Mouse (Mus musculus): ENCODE results near the gene Sbpl.

Sbpl gene

GRCm38 (mm10) chr17:23955174-23955573 lies at the start of gene Sbpl:
Sbpl (minus strand) TSS chr17:23955274.
- no peak for DNase-seq (ENCODE audit: low spot score in 2 of 2)

- DNase-seq (ENCODE audit: low spot score in 2 of 2): no peak
Measured at GRCm38 (mm10) chr17:24004071-24004665, 49.1 kb upstream of the Sbpl start.

GRCm38 (mm10) chr17:24000404-24000803 lies 45.3 kb upstream of the Sbpl start:
- peak; percentile 70 to 92 for DNase-seq (ENCODE audit: low spot score in 2 of 2)

- no peak for DNase-seq (ENCODE audit: low spot score in 2 of 2)
Measured at GRCm38 (mm10) chr17:23998383-23998782, 43.3 kb upstream of the Sbpl start.

- no peak for DNase-seq (ENCODE audit: low spot score in 2 of 2)
Measured at GRCm38 (mm10) chr17:23997901-23998300, 42.8 kb upstream of the Sbpl start, which contains the start of gene Prss22. Prss22 (minus strand) TSS chr17:23998100.

- no peak for DNase-seq (ENCODE audit: low spot score in 2 of 2)
Measured at GRCm38 (mm10) chr17:23995421-23995820, 40.3 kb upstream of the Sbpl start.

- DNase-seq (ENCODE audit: low spot score in 2 of 2): no peak
Measured at GRCm38 (mm10) chr17:23994667-23995066, 39.6 kb upstream of the Sbpl start.

- DNase-seq (ENCODE audit: low spot score in 2 of 2): peak; percentile 69 to 97
Measured at GRCm38 (mm10) chr17:23993559-23994428, 38.7 kb upstream of the Sbpl start.

GRCm38 (mm10) chr17:23992789-23993553 lies 37.9 kb upstream of the Sbpl start:
- no peak for DNase-seq (ENCODE audit: low spot score in 2 of 2)

- peak in 1 of 2 experiments; percentile 38 for DNase-seq (ENCODE audit: low spot score in 2 of 2)
Measured at GRCm38 (mm10) chr17:23989802-23990201, 34.7 kb upstream of the Sbpl start.

GRCm38 (mm10) chr17:23984989-23985388 lies 29.9 kb upstream of the Sbpl start:
- DNase-seq (ENCODE audit: low spot score in 2 of 2): no peak

GRCm38 (mm10) chr17:23982912-23983311 lies 27.8 kb upstream of the Sbpl start:
- no peak for DNase-seq (ENCODE audit: low spot score in 2 of 2)

GRCm38 (mm10) chr17:23980297-23980909 lies 25.3 kb upstream of the Sbpl start, which contains the start of gene Prss30:
Prss30 (minus strand) TSS chr17:23980566.
- DNase-seq (ENCODE audit: low spot score in 2 of 2): no peak

GRCm38 (mm10) chr17:23979471-23979870 lies 24.4 kb upstream of the Sbpl start:
- no peak for DNase-seq (ENCODE audit: low spot score in 2 of 2)

- no peak for DNase-seq (ENCODE audit: low spot score in 2 of 2)
Measured at GRCm38 (mm10) chr17:23976665-23977064, 21.6 kb upstream of the Sbpl start.

GRCm38 (mm10) chr17:23971315-23971714 lies 16.2 kb upstream of the Sbpl start:
- DNase-seq (ENCODE audit: low spot score in 2 of 2): no peak

GRCm38 (mm10) chr17:23969231-23969630 lies 14.2 kb upstream of the Sbpl start:
- peak in 1 of 2 experiments; percentile 87 for DNase-seq (ENCODE audit: low spot score in 2 of 2)

- no peak for DNase-seq (ENCODE audit: low spot score in 2 of 2)
Measured at GRCm38 (mm10) chr17:23968780-23969179, 13.7 kb upstream of the Sbpl start.

GRCm38 (mm10) chr17:23966658-23967401 lies 11.8 kb upstream of the Sbpl start:
- no peak for DNase-seq (ENCODE audit: low spot score in 2 of 2)

GRCm38 (mm10) chr17:23965805-23966425 lies 10.8 kb upstream of the Sbpl start:
- DNase-seq (ENCODE audit: low spot score in 2 of 2): no peak

Data from left cerebral cortex, adult 9 months (tissue).